Mouse (Mus musculus): ENCODE results near the gene Crb2. TPM values are rescaled to one million over a fixed set of nuclear protein-coding genes. Genes with fewer than 3 reads are reported as not detected.

Crb2 gene
- total and polyA plus RNA-seq, 3 experiments, result not detected

- Histone ChIP-seq H3K27ac (ENCODE audit: control insufficient read depth, low read depth, low read length) (no peak overlapping the region), H3K9me3 (replicated peaks; ENCODE audit: insufficient read depth, low read length) (no peaks in the 10 kb centered on the region), H3K9ac (ENCODE audit: control insufficient read depth, low read depth, low read length, poor library complexity, severe bottlenecking) (no peak overlapping the region), H3K79me2 (ENCODE audit: control insufficient read depth, insufficient read depth, low read length, poor library complexity) (no peaks in the 10 kb centered on the region), H3K36me3 (ENCODE audit: control insufficient read depth in 1 of 2, insufficient read depth in 2 of 2, low read length in 2 of 2) (no peaks in the 10 kb centered on the region), H3K27me3 (ENCODE audit: control insufficient read depth in 1 of 2, insufficient read depth in 2 of 2, low read length in 2 of 2) (no peaks in the 10 kb centered on the region), H3K4me3 (ENCODE audit: control insufficient read depth in 1 of 2, insufficient read depth in 1 of 2, low read depth in 2 of 2, low read length in 2 of 2) (no peak overlapping the region), H3K4me1 (ENCODE audit: control insufficient read depth in 1 of 2, insufficient read depth in 2 of 2, low read length in 2 of 2) (peaks cover 0 to 8% of the 10 kb centered on the region in 2 experiments; a peak in 1 of 4 replicates)
- TF ChIP-seq GABPA (IDR thresholded peaks at IDR 0.05; ENCODE audit: low read depth, low read length) (no peak), NELFE (IDR thresholded peaks at IDR 0.05; ENCODE audit: low read depth, low read length) (no peak), SMC3 (IDR thresholded peaks at IDR 0.05; ENCODE audit: low read depth, low read length) (no peak), UBTF (IDR thresholded peaks at IDR 0.05; ENCODE audit: borderline replicate concordance, insufficient read depth, low read depth, low read length) (no peak), EP300 (IDR thresholded peaks at IDR 0.05; ENCODE audit: low read depth in 1 of 2, low read length in 2 of 2) (no peak), POLR2A (IDR thresholded peaks at IDR 0.05; ENCODE audit: control insufficient read depth in 1 of 2, insufficient read depth in 1 of 2, low read depth in 1 of 2, low read length in 2 of 2, poor library complexity in 1 of 2) (no peak), MYC (IDR thresholded peaks at IDR 0.05; ENCODE audit: low read depth, low read length) (no peak), CHD1 (IDR thresholded peaks at IDR 0.05; ENCODE audit: low read depth, low read length) (no peak), MAX (IDR thresholded peaks at IDR 0.05; ENCODE audit: low read length) (no peak)
- DNase-seq (ENCODE audit: low read depth, low spot score), result no peak
Measured at GRCm38 (mm10) chr2:37747909-37748308, 28.1 kb upstream of the Crb2 start.

- Histone ChIP-seq H3K36me3 (ENCODE audit: control insufficient read depth in 1 of 2, insufficient read depth in 2 of 2, low read length in 2 of 2) (no peaks in the 10 kb centered on the region), H3K4me1 (ENCODE audit: control insufficient read depth in 1 of 2, insufficient read depth in 2 of 2, low read length in 2 of 2) (peaks cover 0 to 11% of the 10 kb centered on the region in 2 experiments; a peak in 1 of 4 replicates), H3K79me2 (ENCODE audit: control insufficient read depth, insufficient read depth, low read length, poor library complexity) (no peaks in the 10 kb centered on the region), H3K9ac (ENCODE audit: control insufficient read depth, low read depth, low read length, poor library complexity, severe bottlenecking) (no peak overlapping the region), H3K27me3 (ENCODE audit: control insufficient read depth in 1 of 2, insufficient read depth in 2 of 2, low read length in 2 of 2) (no peaks in the 10 kb centered on the region), H3K27ac (ENCODE audit: control insufficient read depth, low read depth, low read length) (no peak overlapping the region), H3K4me3 (ENCODE audit: control insufficient read depth in 1 of 2, insufficient read depth in 1 of 2, low read depth in 2 of 2, low read length in 2 of 2) (no peak overlapping the region), H3K9me3 (replicated peaks; ENCODE audit: insufficient read depth, low read length) (no peaks in the 10 kb centered on the region)
- TF ChIP-seq ZC3H11A (IDR thresholded peaks at IDR 0.05; ENCODE audit: low read depth, low read length) (no peak), KAT2A (conservative IDR thresholded peaks at IDR 0.05; ENCODE audit: low read depth, low read length) (no peak), SIN3A (IDR thresholded peaks at IDR 0.05; ENCODE audit: low read length) (no peak), USF2 (IDR thresholded peaks at IDR 0.05; ENCODE audit: borderline replicate concordance in 1 of 2, insufficient read depth in 1 of 2, low read depth in 1 of 2, low read length in 2 of 2) (no peak), USF1 (IDR thresholded peaks at IDR 0.05; ENCODE audit: low read depth, low read length) (no peak), ELF1 (IDR thresholded peaks at IDR 0.05; ENCODE audit: low read depth, low read length) (no peak), ZNF384 (IDR thresholded peaks at IDR 0.05; ENCODE audit: low read depth, low read length) (no peak), MAZ (IDR thresholded peaks at IDR 0.05; ENCODE audit: low read depth, low read length) (no peak), BHLHE40 (IDR thresholded peaks at IDR 0.05; ENCODE audit: borderline replicate concordance, low read depth, low read length) (no peak), POLR2A (IDR thresholded peaks at IDR 0.05; ENCODE audit: control insufficient read depth in 1 of 2, insufficient read depth in 1 of 2, low read depth in 1 of 2, low read length in 2 of 2, poor library complexity in 1 of 2) (no peak), POLR2AphosphoS2 (IDR thresholded peaks at IDR 0.05; ENCODE audit: low read length) (no peak)
- no peak for DNase-seq (ENCODE audit: low read depth, low spot score)
Measured at GRCm38 (mm10) chr2:37748442-37749066, 27.5 kb upstream of the Crb2 start.
